Mouse (Mus musculus): ENCODE measurements around the gene Rabl6.
A peak's percentile ranks its signal among the peaks of the same experiment; 100 is the strongest.
"Not testable (repeated sequence)": the region's sequence is repeated elsewhere in the genome, so short reads cannot be mapped to it uniquely, and the experiment has no call there.

The Rabl6 gene

DNA sequence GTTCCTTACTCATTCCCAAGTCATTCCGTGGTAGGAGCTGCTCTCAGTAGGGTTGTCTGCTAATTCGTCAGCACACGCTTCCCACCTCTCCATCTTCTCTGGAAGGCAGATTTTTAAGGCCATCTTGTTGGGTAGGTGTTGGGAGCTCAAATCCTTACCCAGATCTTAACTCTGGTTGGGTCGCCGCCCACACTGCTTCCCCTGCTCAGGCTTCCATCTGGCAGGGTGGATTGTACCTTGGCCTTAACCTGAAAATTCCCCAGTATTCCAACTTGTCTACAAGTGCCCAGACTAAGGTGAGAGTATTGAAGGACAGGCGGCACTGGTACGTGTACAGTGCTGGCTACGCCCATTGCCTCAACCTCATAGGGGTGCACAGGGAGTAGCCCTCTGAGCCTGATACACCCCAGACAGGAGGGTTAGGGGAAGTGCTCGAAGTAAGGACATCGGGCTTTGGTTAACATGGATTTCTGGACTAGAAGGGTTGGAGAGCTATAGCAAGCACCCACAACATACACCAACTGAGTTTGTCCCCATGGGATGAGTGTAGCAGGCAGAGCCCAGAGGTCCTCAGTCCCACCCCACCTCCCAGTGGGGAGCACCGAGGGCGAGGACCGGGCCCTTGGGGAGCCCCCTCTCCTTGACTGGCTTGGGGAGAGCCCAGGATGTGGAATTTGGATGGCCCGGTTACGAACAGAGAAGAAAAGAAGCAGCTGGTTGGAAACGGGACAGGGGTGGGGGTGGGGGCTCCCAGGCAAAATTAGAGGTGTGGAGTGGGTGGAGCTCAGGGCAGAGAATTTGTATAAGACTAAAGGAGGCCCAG lies 32.1 kb downstream of the Rabl6 start:
- DNase-seq (ENCODE audit: low spot score in 2 of 2): no peak

GRCm38 (mm10) chr2:25575432-25576027 lies 32.8 kb downstream of the Rabl6 start:
- no peak for DNase-seq (ENCODE audit: low spot score in 2 of 2)

GRCm38 (mm10) chr2:25574579-25575431 lies 33.5 kb downstream of the Rabl6 start, which contains the start of the genes Mamdc4 and Phpt1:
Mamdc4 (minus strand) TSS chr2:25574845.
Phpt1 (minus strand) TSS chr2:25575224.
- peak; percentile 92 to 94 for DNase-seq (ENCODE audit: low spot score in 2 of 2)

- no peak for DNase-seq (ENCODE audit: low spot score in 2 of 2)
Observed at GRCm38 (mm10) chr2:25574136-25574535, 34.2 kb downstream of the Rabl6 start.

- DNase-seq (ENCODE audit: low spot score in 2 of 2): no peak
Observed at GRCm38 (mm10) chr2:25573068-25573467, 35.3 kb downstream of the Rabl6 start.

DNA sequence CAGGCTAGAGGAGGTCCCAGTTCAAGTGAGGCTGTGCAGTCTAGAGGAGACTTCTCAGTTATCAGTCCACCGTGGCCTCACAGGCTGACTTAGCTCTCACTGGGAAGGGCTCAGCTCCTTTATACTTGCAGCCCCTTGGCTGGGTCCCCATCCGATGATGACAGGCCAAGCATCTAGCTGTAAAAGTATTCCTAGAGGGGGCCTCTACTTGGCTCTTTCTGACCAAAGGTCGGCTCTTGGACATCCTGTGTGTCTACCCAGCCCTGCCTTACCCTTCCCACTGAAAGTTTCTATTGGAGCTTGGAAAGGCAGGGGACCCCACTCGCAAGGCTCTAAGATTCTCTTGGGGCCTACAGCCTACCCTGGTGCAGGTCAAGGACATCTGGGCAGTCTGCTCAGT lies 37.1 kb downstream of the Rabl6 start:
- no peak for DNase-seq (ENCODE audit: low spot score in 2 of 2)

DNA sequence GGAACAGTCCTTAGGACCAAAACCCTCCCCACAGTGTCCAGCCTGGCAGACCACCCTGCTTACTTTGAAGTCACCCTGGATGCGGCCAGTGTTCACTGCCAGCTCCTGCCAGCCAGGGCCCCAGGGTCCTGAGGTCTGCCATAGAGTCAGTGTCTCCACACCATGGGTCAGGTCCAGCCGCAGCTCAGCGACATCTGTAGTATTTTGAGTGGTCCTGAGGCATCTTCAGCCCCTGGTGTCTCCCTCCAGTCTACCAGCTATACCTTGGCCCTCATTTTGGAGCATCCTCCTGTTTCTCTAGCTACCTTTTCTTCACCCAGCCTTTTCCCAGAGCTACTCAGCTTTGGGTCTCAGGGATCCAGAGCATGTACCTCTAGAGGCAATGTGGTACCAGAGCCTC lies 39.0 kb downstream of the Rabl6 start:
- DNase-seq (ENCODE audit: low spot score in 2 of 2): no peak

DNA sequence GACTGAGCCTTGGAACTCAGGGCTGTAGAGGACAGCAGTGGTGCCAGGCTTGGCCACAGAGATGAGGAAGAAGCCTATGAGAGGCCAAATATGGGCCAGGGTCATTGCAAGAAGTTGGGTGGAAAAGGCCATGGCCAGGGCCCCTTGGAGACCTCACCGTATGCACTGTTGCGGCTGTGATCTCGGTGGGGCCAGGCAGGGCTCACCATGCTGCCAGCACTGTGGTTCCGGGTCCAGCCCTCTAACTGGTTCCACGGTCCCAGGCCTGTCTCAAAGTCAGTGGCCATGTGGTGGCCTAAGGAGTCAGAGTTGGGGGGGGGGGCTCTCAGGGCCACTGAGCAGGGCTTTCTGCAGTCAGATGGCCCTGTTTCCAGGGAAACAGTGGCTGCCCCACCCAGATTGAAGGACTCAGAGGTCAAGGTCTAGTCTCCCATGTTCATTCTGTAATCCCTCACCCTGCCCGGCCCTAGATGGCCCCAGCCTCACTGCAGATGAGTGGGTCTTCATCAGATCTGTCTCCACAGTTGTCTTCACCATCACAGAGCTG lies 39.8 kb downstream of the Rabl6 start:
- no peak for DNase-seq (ENCODE audit: low spot score in 2 of 2)

- DNase-seq (ENCODE audit: low spot score in 2 of 2): no peak
Observed at GRCm38 (mm10) chr2:25566558-25566957, 41.8 kb downstream of the Rabl6 start.

- DNase-seq (ENCODE audit: low spot score in 2 of 2): no peak
Observed at GRCm38 (mm10) chr2:25565741-25566140, 42.6 kb downstream of the Rabl6 start.

DNA sequence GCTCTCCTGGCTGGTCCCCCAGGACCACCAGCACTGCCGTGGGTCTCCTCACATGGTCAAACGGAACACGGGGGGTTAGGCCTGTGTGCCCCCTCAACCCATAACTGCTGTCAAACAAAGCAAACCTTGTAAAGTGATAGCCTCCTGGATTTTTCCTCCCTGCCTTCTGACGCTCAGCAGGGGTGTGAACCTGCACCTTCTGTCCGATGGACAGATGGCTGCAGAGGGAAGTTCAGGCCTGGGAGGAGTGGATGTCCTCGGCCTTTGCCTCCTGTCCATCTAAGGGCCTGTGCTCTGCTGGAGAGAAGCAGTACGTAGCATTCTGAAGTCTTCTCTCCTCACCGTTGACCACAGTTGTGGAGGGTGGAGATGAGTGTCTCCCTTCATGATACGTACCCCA lies 46.4 kb downstream of the Rabl6 start:
- no peak for DNase-seq (ENCODE audit: low spot score in 2 of 2)

- no peak for DNase-seq (ENCODE audit: low spot score in 2 of 2)
Observed at GRCm38 (mm10) chr2:25560551-25560950, 47.8 kb downstream of the Rabl6 start.

DNA sequence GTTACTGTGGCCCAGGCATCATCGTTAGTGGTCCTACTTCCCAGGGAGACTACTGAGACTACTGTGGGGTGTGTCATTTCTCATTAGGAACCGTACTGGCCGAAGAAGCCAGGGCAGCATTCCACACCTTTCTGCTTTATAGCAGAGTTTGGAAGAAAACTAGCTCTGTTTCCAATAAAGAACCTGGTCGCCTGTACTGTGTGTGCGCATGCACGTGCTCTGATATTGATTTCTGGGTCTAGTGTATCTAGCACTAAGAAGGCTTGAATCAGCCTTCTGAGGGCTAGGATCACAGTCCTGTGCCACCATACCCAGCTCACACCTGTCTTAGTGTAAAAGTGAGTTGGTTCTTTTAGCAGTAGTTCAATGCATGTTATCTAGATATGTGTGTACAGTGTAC lies 49.5 kb downstream of the Rabl6 start:
- DNase-seq (ENCODE audit: low spot score in 2 of 2): no peak

GRCm38 (mm10) chr2:25557964-25558360 lies 50.4 kb downstream of the Rabl6 start:
- DNase-seq (ENCODE audit: low spot score in 2 of 2): no peak

DNA sequence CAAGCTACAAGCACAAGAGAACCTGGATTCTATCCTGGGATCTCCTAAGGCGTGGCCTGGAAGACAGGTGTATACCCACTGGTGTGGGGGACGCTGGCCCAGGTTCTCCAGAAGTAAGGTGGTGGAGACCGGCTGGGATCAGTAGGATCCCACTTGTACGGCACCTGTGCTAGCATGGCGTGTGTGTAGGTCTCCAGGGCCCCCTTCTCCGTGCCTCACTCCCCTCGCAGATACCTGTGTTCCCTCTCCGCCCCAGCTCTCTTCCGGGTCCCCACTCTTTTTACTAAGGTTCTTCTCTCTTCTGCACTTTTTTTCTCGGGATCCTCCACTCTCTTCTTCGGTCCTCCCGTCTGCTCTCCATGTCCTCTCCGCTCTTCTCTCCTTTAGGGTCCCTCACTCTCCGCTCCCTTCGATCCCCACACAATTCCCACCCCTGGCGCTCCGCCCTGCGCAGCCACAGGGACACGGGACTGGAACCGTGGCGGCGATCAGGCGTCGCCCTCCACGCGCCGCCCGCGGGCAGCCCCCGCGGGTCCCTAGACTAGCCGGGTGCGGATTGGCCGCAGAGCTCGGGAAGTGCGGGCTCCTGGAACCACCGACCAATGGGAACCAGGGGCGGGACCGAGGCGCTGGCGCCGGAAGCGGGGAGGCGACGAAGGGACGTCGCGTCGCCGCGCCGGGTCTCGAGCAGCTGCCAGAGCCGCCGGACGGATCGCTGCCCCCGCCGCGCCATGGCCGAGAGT lies 50.9 kb downstream of the Rabl6 start, which contains the start of gene Edf1:
TSS of gene Edf1 (plus strand) at position 627 of the 743 bp plus-strand sequence.
- peak; percentile 91 to 94 for DNase-seq (ENCODE audit: low spot score in 2 of 2)

DNA sequence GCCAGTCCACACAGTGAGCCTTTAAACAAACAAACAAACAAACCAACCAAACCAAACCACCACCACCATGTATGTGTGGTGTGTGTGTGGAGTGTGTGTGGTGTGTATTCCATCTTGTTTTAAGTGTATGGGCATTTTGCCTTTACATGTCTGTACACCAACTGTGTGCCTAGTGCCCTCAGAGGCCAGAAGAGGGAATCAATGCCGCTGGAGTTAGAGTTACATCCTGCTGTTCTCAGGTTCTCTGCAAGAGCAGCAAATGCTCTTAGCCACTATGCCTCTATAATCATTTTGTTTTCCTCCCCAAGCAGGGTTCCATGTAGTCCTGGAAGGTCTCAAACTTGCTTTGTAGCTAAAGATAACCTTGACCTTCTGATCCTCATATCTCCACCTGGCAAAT lies 52.0 kb downstream of the Rabl6 start:
- no peak for DNase-seq (ENCODE audit: low spot score in 2 of 2)

DNA sequence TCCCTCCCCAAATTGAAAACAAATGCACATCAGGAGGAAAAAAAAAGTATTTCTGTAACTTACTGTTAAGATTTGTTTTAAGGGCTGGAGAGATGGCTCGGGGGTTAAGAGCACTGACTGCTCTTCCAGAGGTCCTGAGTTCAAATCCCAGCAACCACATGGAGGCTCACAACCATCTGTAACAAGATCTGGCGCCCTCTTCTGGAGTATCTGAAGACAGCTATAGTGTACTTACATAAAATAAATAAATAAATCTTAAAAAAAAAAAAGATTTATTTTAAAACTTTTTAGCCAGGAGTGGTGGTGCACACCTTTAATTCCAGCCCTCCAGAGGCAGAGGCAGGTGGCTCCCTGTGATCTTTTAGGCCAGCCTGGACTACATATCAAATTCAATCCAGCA lies 52.8 kb downstream of the Rabl6 start:
- DNase-seq (ENCODE audit: low spot score in 2 of 2): not testable (repeated sequence)

DNA sequence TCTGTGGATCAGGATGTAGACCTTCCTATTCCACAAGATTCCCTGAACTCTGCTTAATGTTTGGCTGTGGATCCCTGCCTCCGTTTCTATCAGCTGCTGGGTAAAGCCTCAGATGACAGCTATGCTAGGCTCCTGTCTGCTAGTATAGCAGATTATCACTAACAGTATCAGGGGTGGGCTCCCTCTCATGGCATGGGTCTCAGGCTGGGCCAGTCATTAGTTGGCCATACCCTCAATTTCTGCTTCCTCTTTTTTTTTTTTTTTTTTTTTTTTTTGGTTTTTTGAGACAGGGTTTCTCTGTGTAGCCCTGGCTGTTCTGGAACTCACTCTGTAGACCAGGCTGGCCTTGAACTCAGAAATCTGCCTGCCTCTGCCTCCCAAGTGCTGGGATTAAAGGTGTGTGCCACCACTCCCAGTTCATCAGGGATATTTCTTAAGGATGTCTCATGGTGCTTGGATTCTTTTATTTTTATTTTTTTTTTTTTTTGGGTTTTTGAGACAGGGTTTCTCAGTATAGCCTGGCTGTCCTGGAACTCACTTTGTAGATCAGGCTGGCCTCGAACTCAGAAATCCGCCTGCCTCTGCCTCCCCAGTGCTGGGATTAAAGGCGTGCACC lies 55.0 kb downstream of the Rabl6 start:
- not testable (repeated sequence) for DNase-seq (ENCODE audit: low spot score in 2 of 2)

DNA sequence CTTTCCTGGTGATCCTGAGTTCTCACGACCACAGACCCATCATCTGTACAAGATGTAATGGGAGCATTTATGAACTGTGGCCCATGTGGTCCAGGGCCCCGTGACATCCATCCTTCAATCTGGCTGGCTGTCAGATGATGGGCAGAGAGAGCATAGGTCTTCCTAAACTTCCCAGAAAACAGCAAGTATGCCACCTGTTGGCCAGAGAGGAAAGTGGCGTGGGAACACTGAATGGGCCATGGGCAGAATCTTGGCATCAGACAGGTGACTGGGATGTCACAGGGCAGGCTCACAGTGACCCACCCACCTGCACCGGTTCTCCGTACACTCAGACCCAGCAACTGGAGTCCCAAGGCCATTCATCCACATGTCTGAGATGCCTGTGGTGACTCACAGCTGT lies 57.1 kb downstream of the Rabl6 start:
- DNase-seq (ENCODE audit: low spot score in 2 of 2): no peak

DNA sequence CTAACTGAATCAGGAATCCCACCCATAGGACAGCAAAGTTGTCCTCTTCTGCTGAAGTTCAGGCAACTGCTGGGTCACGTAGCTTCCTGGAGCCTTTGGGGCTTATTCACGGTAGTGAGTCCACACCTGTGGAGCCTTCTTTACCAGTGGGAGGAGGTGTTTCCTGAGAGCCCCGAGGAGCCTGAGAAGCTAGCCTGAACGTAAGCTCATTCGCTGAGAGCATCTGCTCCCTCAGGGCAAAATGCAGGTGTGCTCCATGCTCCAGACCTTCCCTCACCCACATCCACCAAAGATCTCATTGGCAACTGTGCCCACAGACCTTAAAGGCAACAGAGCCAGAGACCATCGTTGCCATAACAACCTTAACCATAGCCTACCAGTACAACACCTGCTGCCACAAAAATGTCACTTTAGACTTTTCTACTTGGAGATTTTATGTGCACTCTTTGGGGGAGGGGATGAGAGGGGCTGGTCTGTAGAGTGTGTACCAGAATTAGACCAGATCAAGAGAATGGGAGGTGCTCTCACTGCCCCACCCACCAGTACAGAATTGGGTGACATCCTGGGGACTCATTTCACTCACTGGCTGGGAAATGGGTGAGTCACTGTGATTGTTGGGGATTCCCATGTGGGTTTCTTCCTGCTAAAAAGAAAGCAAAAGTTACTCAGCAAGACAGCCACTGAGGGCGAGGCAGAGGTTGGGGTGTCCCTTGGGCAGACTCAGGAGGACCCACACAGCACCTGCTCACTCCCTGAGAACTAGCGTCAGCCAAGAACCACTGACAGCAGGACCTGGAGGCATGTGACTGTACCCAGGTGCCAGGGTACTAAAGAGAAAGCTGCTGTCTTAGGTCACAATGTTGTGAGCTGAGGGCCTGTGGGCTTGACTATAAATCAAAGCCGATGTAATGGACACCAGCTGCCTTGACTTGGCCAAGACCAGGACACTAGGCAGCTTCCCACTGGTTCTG lies 59.0 kb downstream of the Rabl6 start:
- no peak for DNase-seq (ENCODE audit: low spot score in 2 of 2)

Measured in urinary bladder, postnatal 4 days (tissue).